Mouse (Mus musculus): ENCODE data around the gene Lclat1. TPM values are rescaled to one million over a fixed set of nuclear protein-coding genes. Genes with fewer than 3 reads are reported as not detected.
A peak's percentile ranks its signal among the peaks of the same experiment; 100 is the strongest.

Lclat1 gene
- polyA plus RNA-seq, 1 experiment, result 27.2 TPM

GRCm38 (mm10) chr17:73250488-73251141, 142.8 kb downstream of the Lclat1 start:
- no peaks in the 10 kb centered on the region for H3K27me3 ChIP-seq (ENCODE audit: control insufficient read depth, insufficient read depth, insufficient read length)
- H3K4me2 ChIP-seq (ENCODE audit: low read depth), result peak overlapping the region; percentile 74
- H3K79me2 ChIP-seq (ENCODE audit: control insufficient read depth, insufficient read depth), result no peaks in the 10 kb centered on the region
- no peak overlapping the region for H3ac ChIP-seq (ENCODE audit: control insufficient read depth, insufficient read length)
- no peak for TF ChIP-seq POLR2A (IDR thresholded peaks at IDR 0.05; ENCODE audit: insufficient read length, low read depth)
- no peaks in the 10 kb centered on the region for H3K36me3 ChIP-seq (ENCODE audit: control insufficient read depth, insufficient read depth)
- H3K4me3 ChIP-seq, result no peak overlapping the region

- Histone ChIP-seq H3K79me2 (ENCODE audit: control insufficient read depth, insufficient read depth) (no peaks in the 10 kb centered on the region), H3K4me2 (ENCODE audit: low read depth) (peak overlapping the region; percentile 74), H3ac (ENCODE audit: control insufficient read depth, insufficient read length) (no peak overlapping the region), H3K4me3 (no peak overlapping the region), H3K27me3 (ENCODE audit: control insufficient read depth, insufficient read depth, insufficient read length) (no peaks in the 10 kb centered on the region), H3K36me3 (ENCODE audit: control insufficient read depth, insufficient read depth) (no peaks in the 10 kb centered on the region)
- TF ChIP-seq MYOD1 (IDR thresholded peaks at IDR 0.05; ENCODE audit: control insufficient read depth in 1 of 3, insufficient read length in 2 of 3, low read depth in 2 of 3) (no peak), POLR2A (IDR thresholded peaks at IDR 0.05; ENCODE audit: insufficient read length, low read depth) (peak; percentile 59)
Observed at GRCm38 (mm10) chr17:73251142-73251502, 143.3 kb downstream of the Lclat1 start.

GRCm38 (mm10) chr17:73251812-73252608, 144.2 kb downstream of the Lclat1 start:
- no peak overlapping the region for H3K4me3 ChIP-seq
- no peaks in the 10 kb centered on the region for H3K79me2 ChIP-seq (ENCODE audit: control insufficient read depth, insufficient read depth)
- H3K27me3 ChIP-seq (ENCODE audit: control insufficient read depth, insufficient read depth, insufficient read length), result no peaks in the 10 kb centered on the region
- H3K4me2 ChIP-seq (ENCODE audit: low read depth), result peak overlapping the region; percentile 74
- H3ac ChIP-seq (ENCODE audit: control insufficient read depth, insufficient read length), result no peak overlapping the region
- no peak for TF ChIP-seq MAX (IDR thresholded peaks at IDR 0.05; ENCODE audit: low read depth)
- no peak for TF ChIP-seq MYOD1 (IDR thresholded peaks at IDR 0.05; ENCODE audit: control insufficient read depth in 1 of 3, insufficient read length in 2 of 3, low read depth in 2 of 3)
- no peak for TF ChIP-seq CEBPB (IDR thresholded peaks at IDR 0.05; ENCODE audit: insufficient read depth, poor library complexity, severe bottlenecking)
- no peak for TF ChIP-seq SRF (IDR thresholded peaks at IDR 0.05; ENCODE audit: control insufficient read depth, insufficient read length, low read depth)
- TF ChIP-seq POLR2AphosphoS2 (IDR thresholded peaks at IDR 0.05; ENCODE audit: insufficient read length, low read depth), result no peak
- TF ChIP-seq REST (IDR thresholded peaks at IDR 0.05; ENCODE audit: insufficient read depth, insufficient read length), result no peak
- H3K36me3 ChIP-seq (ENCODE audit: control insufficient read depth, insufficient read depth), result no peaks in the 10 kb centered on the region

GRCm38 (mm10) chr17:73253291-73253969, 145.6 kb downstream of the Lclat1 start:
- Histone ChIP-seq H3K36me3 (ENCODE audit: control insufficient read depth, insufficient read depth) (no peaks in the 10 kb centered on the region), H3ac (ENCODE audit: control insufficient read depth, insufficient read length) (no peak overlapping the region), H3K79me2 (ENCODE audit: control insufficient read depth, insufficient read depth) (no peaks in the 10 kb centered on the region), H3K27me3 (ENCODE audit: control insufficient read depth, insufficient read depth, insufficient read length) (no peaks in the 10 kb centered on the region), H3K4me3 (no peak overlapping the region), H3K4me2 (ENCODE audit: low read depth) (peak overlapping the region; percentile 25)
- no peak for TF ChIP-seq MYOG (IDR thresholded peaks at IDR 0.05; ENCODE audit: control insufficient read depth in 1 of 3, insufficient read depth in 1 of 3, insufficient read length in 2 of 3, low read depth in 2 of 3)
- no peak for TF ChIP-seq SRF (IDR thresholded peaks at IDR 0.05; ENCODE audit: control insufficient read depth, insufficient read length, low read depth)
- TF ChIP-seq E2F4 (IDR thresholded peaks at IDR 0.05; ENCODE audit: insufficient read depth), result no peak
- no peak for TF ChIP-seq TCF12 (IDR thresholded peaks at IDR 0.05; ENCODE audit: insufficient read depth, poor library complexity, severe bottlenecking)
- TF ChIP-seq MYOD1 (IDR thresholded peaks at IDR 0.05; ENCODE audit: control insufficient read depth in 1 of 3, insufficient read length in 2 of 3, low read depth in 2 of 3), result peak in 1 of 3 experiments; percentile 7
- no peak for TF ChIP-seq USF1 (IDR thresholded peaks at IDR 0.05; ENCODE audit: low read depth)
- no peak for TF ChIP-seq REST (IDR thresholded peaks at IDR 0.05; ENCODE audit: insufficient read depth, insufficient read length)
- TF ChIP-seq TCF3 (IDR thresholded peaks at IDR 0.05; ENCODE audit: insufficient read length, low read depth), result no peak
- TF ChIP-seq POLR2AphosphoS2 (IDR thresholded peaks at IDR 0.05; ENCODE audit: insufficient read length, low read depth), result no peak

GRCm38 (mm10) chr17:73255801-73256200, 148.0 kb downstream of the Lclat1 start:
- Histone ChIP-seq H3K4me3 (no peak overlapping the region), H3K4me2 (ENCODE audit: low read depth) (no peak overlapping the region), H3K36me3 (ENCODE audit: control insufficient read depth, insufficient read depth) (no peaks in the 10 kb centered on the region), H3K27me3 (ENCODE audit: control insufficient read depth, insufficient read depth, insufficient read length) (no peaks in the 10 kb centered on the region), H3K79me2 (ENCODE audit: control insufficient read depth, insufficient read depth) (no peaks in the 10 kb centered on the region), H3ac (ENCODE audit: control insufficient read depth, insufficient read length) (no peak overlapping the region)
- TF ChIP-seq MYOG (IDR thresholded peaks at IDR 0.05; ENCODE audit: control insufficient read depth in 1 of 3, insufficient read depth in 1 of 3, insufficient read length in 2 of 3, low read depth in 2 of 3), result no peak
- TF ChIP-seq TCF12 (IDR thresholded peaks at IDR 0.05; ENCODE audit: insufficient read depth, poor library complexity, severe bottlenecking), result no peak
- no peak for TF ChIP-seq POLR2AphosphoS2 (IDR thresholded peaks at IDR 0.05; ENCODE audit: insufficient read length, low read depth)
- no peak for TF ChIP-seq TCF3 (IDR thresholded peaks at IDR 0.05; ENCODE audit: insufficient read length, low read depth)
- TF ChIP-seq SRF (IDR thresholded peaks at IDR 0.05; ENCODE audit: control insufficient read depth, insufficient read length, low read depth), result no peak
- TF ChIP-seq MAX (IDR thresholded peaks at IDR 0.05; ENCODE audit: low read depth), result no peak
- TF ChIP-seq E2F4 (IDR thresholded peaks at IDR 0.05; ENCODE audit: insufficient read depth), result no peak
- TF ChIP-seq USF1 (IDR thresholded peaks at IDR 0.05; ENCODE audit: low read depth), result no peak
- TF ChIP-seq MYOD1 (IDR thresholded peaks at IDR 0.05; ENCODE audit: control insufficient read depth in 1 of 3, insufficient read length in 2 of 3, low read depth in 2 of 3), result no peak
- TF ChIP-seq REST (IDR thresholded peaks at IDR 0.05; ENCODE audit: insufficient read depth, insufficient read length), result no peak
- TF ChIP-seq POLR2A (IDR thresholded peaks at IDR 0.05; ENCODE audit: insufficient read length, low read depth), result no peak
- TF ChIP-seq CEBPB (IDR thresholded peaks at IDR 0.05; ENCODE audit: insufficient read depth, poor library complexity, severe bottlenecking), result no peak
